Mouse (Mus musculus): ENCODE data around the gene Atp11b.

The Atp11b gene

DNA sequence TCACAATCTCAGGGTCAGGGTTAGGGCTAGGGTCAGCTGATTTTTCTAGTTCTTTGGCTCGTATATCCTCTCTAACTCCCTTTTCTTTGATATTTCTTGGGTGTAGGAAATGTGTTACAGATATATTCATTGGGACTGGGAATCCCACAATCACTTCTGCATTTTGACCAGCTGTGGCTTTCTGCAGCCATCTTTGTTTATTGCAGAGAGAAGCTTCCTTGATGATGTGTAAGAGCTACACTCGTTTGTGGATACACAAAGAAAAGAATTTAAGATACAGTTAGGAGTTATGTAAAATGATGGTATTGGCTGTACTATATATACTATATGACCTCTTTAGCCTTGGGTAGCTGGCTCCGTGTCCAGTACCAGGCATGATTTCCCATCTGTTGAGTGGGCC lies 25.8 kb downstream of the Atp11b start:
- DNase-seq (ENCODE audit: inconsistent ontology term): no peak

DNA sequence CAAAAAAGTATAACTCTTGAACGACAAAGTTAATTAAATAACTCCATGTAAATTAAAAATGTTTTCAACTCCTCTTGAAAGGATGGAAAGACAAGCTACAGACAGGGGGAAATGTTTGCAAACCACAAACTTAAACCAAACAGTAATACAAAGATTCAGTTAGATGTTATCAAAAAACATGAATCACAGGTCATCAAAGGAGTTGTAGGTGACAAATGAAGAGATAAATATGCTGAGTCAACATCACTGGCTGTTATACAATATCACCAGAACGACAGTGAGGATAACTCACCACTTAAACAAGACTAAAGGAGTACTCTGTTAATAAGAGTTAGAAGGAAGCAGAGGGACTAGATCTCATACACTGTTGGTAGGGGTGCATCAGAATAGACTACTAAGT lies 48.1 kb downstream of the Atp11b start:
- DNase-seq (ENCODE audit: inconsistent ontology term): no peak

DNA sequence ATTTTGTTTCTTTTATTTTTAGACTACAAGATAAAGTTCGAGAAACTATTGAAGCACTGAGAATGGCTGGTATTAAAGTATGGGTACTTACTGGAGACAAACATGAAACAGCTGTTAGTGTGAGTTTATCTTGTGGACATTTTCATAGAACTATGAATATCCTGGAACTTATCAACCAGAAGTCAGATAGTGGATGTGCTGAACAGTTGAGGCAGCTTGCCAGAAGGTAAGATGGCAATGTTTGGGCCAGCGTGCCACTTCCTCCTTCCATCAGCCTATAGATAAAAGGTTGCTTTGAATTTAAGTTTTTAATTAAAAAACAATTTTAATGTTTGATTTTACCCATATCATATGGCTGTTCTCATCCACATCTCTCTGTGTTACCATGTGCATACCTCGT lies 66.0 kb downstream of the Atp11b start:
- no peak for DNase-seq (ENCODE audit: inconsistent ontology term)

DNA sequence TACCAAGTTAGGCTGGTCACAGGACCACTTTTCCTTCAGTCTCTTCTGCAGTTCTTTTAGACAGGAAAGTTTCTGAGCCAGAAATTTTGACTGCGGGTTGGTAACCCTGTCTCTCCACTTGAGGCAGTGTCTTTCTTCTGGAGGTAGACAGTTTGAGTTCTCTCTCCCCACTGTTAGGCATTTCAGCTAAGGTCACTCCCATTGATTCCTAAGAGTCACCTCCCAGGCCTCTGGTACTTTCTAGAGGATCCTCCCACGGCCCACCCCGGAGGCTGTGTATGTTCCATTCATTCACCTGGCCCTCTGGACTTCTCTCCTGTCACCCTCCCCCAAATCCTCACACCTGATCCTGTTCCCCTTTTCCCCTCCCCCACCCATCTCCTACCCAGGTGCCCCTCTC lies 68.1 kb downstream of the Atp11b start:
- DNase-seq (ENCODE audit: inconsistent ontology term): no peak

DNA sequence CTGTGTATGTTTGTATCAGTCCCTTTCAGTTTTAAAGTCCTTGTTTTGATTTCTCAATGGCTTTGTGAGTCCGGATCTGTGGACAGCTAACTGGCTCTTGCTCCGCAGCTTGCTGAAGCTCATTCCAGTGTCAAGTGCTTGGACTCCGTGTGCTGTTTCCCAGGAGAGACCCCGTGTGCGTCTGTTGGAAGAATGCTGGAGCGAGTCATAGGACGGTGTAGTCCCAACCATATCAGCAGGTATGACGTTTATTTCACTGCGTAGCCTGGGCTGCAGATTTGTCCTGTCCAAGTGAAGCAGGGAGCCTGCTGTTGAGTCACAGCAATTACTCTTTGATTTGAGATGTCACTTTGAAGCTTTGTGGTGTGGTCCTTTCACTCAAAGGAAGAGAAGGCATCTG lies 95.4 kb downstream of the Atp11b start:
- DNase-seq (ENCODE audit: inconsistent ontology term): no peak

DNA sequence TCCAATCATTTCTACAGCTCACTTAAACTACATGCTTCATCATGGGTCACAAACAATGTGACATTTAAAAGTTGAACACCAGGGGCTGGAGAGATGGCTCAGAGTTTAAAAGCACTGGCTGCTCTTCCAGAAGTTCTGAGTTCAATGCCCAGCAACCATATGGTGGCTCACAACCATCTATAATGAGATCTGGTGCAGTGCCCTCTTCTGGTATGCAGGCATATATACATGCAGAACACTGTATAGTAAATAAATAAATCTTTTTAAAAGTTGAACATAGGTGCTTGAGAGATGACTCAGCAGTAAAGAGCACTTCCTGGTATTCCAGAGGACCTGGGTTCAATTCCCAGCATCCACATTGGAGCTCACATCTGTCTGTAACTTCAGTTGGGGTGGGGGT lies 129.4 kb downstream of the Atp11b start:
- DNase-seq (ENCODE audit: inconsistent ontology term): no peak

DNA sequence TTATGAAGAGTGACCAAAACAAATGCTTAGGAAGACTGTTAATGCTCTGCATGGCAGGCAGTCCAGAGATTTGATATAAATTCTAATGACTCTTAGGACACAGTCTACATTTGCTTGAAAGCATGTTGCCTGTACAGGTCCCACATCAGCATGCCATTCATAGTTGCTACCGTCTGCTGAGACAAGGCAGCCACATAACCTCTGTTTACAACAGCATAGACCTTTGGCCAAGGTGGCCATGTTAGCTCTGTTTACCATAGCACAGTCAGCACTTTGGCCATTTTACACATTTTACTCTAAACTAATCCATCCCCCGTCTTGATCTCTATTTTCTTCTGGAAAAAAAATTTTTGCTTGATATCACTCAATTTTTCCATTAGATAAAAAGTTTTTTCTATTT lies 135.6 kb downstream of the Atp11b start:
- no peak for DNase-seq (ENCODE audit: inconsistent ontology term)

DNA sequence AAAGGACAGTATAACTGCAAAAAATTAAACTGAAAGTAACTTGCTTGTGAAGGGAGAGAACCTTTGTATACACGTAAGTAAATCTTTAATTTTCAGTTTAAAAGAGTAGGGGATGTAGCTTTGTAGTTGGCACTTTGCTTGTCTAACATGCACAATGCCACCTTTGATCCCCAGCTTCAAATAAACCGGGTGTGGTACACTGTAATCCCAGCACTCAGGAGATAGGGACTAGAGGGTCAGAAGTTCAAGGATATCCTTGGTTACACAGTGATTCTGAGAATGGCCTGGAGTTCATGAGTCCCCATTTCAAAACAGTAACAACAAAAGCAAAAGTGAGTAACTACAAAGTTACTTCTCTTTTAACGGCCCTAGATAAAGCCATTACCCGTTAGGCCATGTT lies 137.2 kb downstream of the Atp11b start:
- no peak for DNase-seq (ENCODE audit: inconsistent ontology term)

DNA sequence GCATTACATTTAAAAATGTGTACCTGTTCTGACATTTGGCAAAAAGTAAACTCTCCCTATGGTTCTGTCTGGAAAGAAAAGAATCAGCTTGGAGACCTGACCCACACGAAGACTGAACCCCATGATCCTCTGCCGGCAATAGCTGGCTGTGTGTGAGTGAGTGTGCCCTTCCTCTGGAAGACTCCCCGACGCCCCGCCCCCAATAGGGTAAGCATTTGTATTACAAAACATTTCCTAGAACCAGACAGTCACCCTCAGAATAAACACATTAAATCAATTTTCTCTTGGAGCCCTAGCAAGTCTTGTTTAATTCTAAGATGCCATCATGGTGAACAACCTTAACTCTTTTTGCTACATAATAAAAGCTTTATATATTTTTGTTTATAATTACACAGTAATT lies 139.2 kb downstream of the Atp11b start:
- DNase-seq (ENCODE audit: inconsistent ontology term): no peak

DNA sequence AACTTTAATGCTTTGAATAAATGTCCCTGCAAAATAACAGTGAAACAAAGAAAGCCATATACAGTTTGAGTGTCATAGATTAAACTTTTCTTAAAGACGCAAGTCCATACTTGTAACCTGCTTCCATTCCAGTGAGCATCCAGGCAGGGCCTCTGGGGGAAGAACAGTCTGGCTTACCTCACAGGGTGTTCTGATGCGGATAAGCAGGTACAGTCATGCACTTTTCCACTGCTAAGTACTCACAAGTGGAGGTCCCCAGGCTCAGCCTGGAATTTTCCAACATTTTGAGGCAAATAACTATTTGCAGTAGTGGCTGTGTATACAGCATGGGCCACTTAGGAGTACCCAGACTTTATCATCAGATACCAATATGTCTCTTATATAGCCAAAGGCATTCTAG lies 144.0 kb downstream of the Atp11b start:
- no peak for DNase-seq (ENCODE audit: inconsistent ontology term)

DNA sequence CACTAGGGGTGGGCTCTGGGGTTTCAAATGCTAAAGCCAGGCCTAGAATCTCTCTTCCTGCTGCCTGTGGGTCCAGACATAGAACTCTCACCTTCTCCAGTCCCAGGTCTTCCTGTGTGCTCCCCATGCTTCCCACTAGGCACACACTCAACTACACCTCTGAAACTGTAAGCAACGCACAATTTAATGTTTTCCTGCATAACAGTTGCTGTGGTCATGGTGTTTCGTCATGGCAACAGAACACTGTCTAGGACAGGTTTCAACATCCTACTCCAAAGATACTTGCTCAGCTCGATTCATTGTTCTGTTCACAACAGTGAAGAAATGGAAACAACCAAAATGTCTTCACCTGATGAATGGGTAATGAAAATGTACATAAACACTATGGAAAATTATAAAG lies 145.2 kb downstream of the Atp11b start:
- no peak for DNase-seq (ENCODE audit: inconsistent ontology term)

DNA sequence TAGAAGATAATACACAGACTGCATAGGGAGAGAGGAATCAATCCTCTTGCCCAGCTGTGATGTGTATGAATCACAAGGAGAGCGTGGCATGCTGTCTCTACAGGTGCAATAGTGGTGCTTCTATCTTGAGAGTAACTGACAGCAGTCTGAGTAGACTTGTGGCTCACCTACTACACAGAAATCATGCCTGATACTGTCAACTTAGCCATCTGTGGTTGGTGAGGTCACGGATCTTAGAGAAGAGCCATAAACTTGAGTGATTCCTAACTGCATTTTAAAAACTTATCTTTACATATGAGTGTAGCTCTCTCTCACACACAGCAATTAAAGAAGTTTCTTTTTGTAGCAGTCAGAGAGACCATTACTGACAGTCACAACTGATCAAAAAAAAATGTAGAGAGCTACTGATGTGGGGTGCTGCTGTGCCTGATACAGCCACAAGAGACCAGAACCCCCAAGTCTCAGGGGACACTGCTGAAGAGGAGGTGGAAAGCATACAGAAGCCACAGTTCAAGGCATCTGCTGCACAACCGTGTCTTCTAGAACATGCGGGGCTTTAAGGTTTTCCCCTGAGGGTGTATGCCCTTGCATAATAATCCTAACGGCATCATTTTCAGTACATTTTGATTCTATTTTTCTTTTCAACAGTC lies 146.8 kb downstream of the Atp11b start:
- DNase-seq (ENCODE audit: inconsistent ontology term): no peak

Data from Muller cell, postnatal 12 days (primary cell).